Mouse (Mus musculus) ES-Bruce4 (cell line): Measurements from ENCODE around the gene Rpl19.

Experiments
- CTCF ChIP-seq: IDR thresholded peaks from one replicate; pipeline ENCODE4 v1.8.1; 2011; ENCODE audit warnings: low read depth, low read length
- EP300 ChIP-seq: IDR thresholded peaks from 2 replicates; pipeline ENCODE4 v1.6.1; 2011; ENCODE audit warnings: low read depth, low read length; ENCODE audit not compliant: insufficient read depth
- POLR2A ChIP-seq: IDR thresholded peaks from one replicate; pipeline ENCODE4 v1.8.1; 2011; ENCODE audit warnings: low read length; ENCODE audit not compliant: insufficient read depth

GRCm38 (mm10) chr11:97978392-97978791 lies 48.1 kb upstream of the Rpl19 start:
- no peak for TF ChIP-seq POLR2A
- no peak for TF ChIP-seq EP300
- TF ChIP-seq CTCF: no peak
